Mouse (Mus musculus) heart, postnatal 0 days (tissue): Measurements from ENCODE around the gene Ddx21.

ENCODE experiments used
- CTCF ChIP-seq: IDR thresholded peaks from 2 replicates; pipeline ENCODE4 v1.5.1; 2016; ENCODE audit warnings: antibody characterized with exemption, control low read depth, low read depth
- EP300 ChIP-seq: IDR thresholded peaks from 2 replicates; pipeline ENCODE4 v1.6.1; 2016; ENCODE audit warnings: antibody characterized with exemption, low read depth

DNA sequence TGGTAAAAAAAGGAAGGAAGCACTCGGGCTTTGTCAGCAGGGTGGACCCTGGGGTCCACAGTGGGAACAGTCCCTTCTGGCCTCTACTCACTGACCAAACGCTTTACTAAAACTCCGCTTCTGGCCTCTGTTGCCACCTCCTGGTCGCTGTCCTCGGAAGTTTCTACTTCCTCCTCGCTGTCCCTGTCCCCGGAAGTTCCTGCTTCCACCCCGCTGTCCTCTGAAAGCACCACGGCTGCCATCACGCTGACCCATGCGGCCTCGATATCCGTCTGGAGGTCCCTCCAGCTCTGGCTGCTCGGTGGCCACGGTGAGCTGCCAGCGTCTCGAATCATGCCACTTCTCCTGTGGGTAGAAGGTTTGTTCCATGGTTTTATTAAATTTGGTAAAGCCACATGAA lies 19.8 kb downstream of the Ddx21 start:
- TF ChIP-seq CTCF: no peak
- TF ChIP-seq EP300: no peak
